Mouse (Mus musculus) left cerebral cortex, adult 18-20 months (tissue): ENCODE data around the gene Cyp2e1. TPM values are rescaled to one million over a fixed set of nuclear protein-coding genes. Genes with fewer than 3 reads are reported as not detected.
A peak's percentile ranks its signal among the peaks of the same experiment; 100 is the strongest.

Experiments
- DNase-seq, 2 experiments: peaks; one replicate each; pipeline ENCODE4 v3.0.0; 2021 to 2022; ENCODE audit warnings: low spot score in 2 of 2, mixed read lengths in 1 of 2
- total RNA-seq, 2 experiments: library from RNA; stranded (reverse); gene quantifications; 2 replicates each; pipeline ENCODE4 v1.2.3; 2021

Gene Cyp2e1
- total RNA-seq, 2 experiments from 2014 or later = 0.33 TPM; not detected in 1

- DNase-seq = peak; percentile 64 to 68
Observed at GRCm38 (mm10) chr7:140805704-140806103, 42.2 kb downstream of the Cyp2e1 start.

DNA sequence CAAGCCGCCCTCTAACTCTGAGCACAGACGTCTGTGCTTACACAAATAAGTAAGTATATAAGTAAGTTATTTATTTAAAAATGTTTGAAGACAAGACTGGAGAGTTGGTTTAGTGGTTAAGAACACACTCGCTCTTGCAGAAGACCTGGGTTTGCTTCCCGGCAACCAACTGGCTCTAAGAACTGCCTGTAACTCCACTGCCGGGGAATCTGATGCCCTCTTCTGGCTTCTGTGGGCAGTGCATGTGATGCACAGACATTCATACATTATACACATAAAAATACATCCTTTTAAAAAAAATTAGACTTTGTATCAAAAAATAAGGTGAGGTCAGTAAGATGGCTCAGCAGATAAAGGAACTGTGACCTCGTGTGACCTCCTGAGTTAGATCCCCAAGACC lies 47.0 kb downstream of the Cyp2e1 start:
- no peak for DNase-seq

DNA sequence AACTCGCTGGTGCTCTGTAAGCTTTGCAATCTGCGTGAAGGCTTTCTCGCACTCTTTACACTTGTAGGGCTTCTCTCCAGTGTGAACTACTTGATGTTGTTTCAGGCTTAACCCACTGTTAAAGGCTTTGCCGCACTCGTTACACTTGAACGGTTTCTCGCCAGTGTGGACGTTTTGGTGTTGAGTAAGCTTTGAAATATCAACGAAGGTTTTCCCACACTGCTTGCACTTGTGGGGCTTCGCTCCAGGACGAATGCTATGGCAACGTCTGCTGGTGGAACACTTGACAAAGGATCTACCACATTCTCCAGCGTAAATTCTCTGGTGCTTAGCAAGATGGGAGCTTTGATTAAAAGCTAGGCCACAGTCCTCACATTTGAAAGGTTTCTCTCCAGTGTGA lies 48.2 kb downstream of the Cyp2e1 start:
- no peak for DNase-seq

- DNase-seq = no peak
Observed at GRCm38 (mm10) chr7:140812850-140813249, 49.3 kb downstream of the Cyp2e1 start.

GRCm38 (mm10) chr7:140820173-140820572 lies 56.6 kb downstream of the Cyp2e1 start:
- DNase-seq = no peak

GRCm38 (mm10) chr7:140821305-140821652 lies 57.7 kb downstream of the Cyp2e1 start:
- DNase-seq = peak in 1 of 2 experiments; percentile 38

GRCm38 (mm10) chr7:140821653-140822329 lies 58.3 kb downstream of the Cyp2e1 start, which contains the start of gene Zfp941:
Gene Zfp941, minus strand, starts transcription at chr7:140822178.
- peak; percentile 65 to 67 for DNase-seq

DNA sequence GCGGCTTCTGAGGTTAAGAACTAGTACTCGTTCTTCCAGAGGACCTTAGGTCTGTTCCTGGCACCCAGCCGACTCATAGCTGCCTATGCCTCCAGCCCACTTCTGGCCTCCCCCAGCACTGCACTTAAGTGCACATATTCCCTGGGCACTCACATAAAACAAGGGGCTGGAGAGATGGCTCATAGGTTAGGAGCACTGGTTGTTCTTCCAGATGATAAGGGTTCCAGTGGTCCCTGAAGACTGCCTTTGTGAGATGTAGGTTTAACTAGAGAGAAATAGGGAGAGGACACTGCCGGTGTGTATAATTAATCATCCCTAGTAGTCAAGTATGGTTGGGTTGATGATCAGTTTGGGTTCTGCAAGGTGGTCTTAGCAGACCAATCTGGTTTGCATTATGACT lies 59.2 kb downstream of the Cyp2e1 start:
- DNase-seq = no peak

Other genes with a start within 250 kb of the Cyp2e1 start
- not detected for gene Olfr538, start 195.9 kb upstream of the Cyp2e1 start, total RNA-seq
- under 1 TPM; 0.05 to 0.07 TPM for gene Olfr46, start 162.5 kb upstream of the Cyp2e1 start, total RNA-seq
- gene Olfr61, start 134.8 kb upstream of the Cyp2e1 start, total RNA-seq = not detected
- gene Olfr53, start 117.3 kb upstream of the Cyp2e1 start, total RNA-seq = not detected
- gene Olfr539, start 103.8 kb upstream of the Cyp2e1 start, total RNA-seq = under 1 TPM; 0.05 to 0.07 TPM
- gene Olfr45, start 81.8 kb upstream of the Cyp2e1 start, total RNA-seq = not detected
- not detected for gene Olfr541, start 66.5 kb upstream of the Cyp2e1 start, total RNA-seq
- under 1 TPM in 1 of 2 experiments, not detected in 1; 0.77 TPM for gene Syce1, start 24.1 kb downstream of the Cyp2e1 start, total RNA-seq
- gene Zfp941, start 58.4 kb downstream of the Cyp2e1 start, total RNA-seq = 10 to 100 TPM; 23.3 to 29.6 TPM
- 1 to 10 TPM; 3.3 to 5.0 TPM for gene Urah, start 71.3 kb downstream of the Cyp2e1 start, total RNA-seq
- gene Scgb1c1, start 81.8 kb downstream of the Cyp2e1 start, total RNA-seq = not detected
- gene Odf3, start 84.1 kb downstream of the Cyp2e1 start, total RNA-seq = not detected
- gene Gm45785, start 92.6 kb downstream of the Cyp2e1 start, total RNA-seq = 1 to 10 TPM; 1.2 to 1.7 TPM
- gene Ric8a, start 93.2 kb downstream of the Cyp2e1 start, total RNA-seq = 10 to 100 TPM; 70.2 to 75.0 TPM
- gene Bet1l, start 93.8 kb downstream of the Cyp2e1 start, total RNA-seq = 10 to 100 TPM; 23.1 to 24.5 TPM
- 100 to 1,000 TPM; 110 to 114 TPM for gene Psmd13, start 118.2 kb downstream of the Cyp2e1 start, total RNA-seq
- 10 to 100 TPM; 78.0 to 80.3 TPM for gene Sirt3, start 118.6 kb downstream of the Cyp2e1 start, total RNA-seq
- 1 to 10 TPM; 1.6 to 1.7 TPM for gene Cox8b, start 136.7 kb downstream of the Cyp2e1 start, total RNA-seq
- under 1 TPM; 0.47 to 0.51 TPM for gene Nlrp6, start 157.2 kb downstream of the Cyp2e1 start, total RNA-seq
- 1 to 10 TPM; 4.4 to 6.7 TPM for gene Pgghg, start 177.7 kb downstream of the Cyp2e1 start, total RNA-seq
- gene Ifitm5, start 186.6 kb downstream of the Cyp2e1 start, total RNA-seq = not detected
- not detected for gene Gm45717, start 192.2 kb downstream of the Cyp2e1 start, total RNA-seq
- 10 to 100 TPM; 13.3 to 16.1 TPM for gene Ifitm2, start 192.2 kb downstream of the Cyp2e1 start, total RNA-seq
- 1 to 10 TPM; 2.0 to 3.4 TPM for gene Ifitm1, start 203.5 kb downstream of the Cyp2e1 start, total RNA-seq
- 10 to 100 TPM; 12.9 to 13.6 TPM for gene Ifitm3, start 247.0 kb downstream of the Cyp2e1 start, total RNA-seq